Mouse (Mus musculus): ENCODE measurements around the gene Eef1akmt3. TPM values are rescaled to one million over a fixed set of nuclear protein-coding genes. Genes with fewer than 3 reads are reported as not detected.
A peak's percentile ranks its signal among the peaks of the same experiment; 100 is the strongest.

The Eef1akmt3 gene
- polyA plus RNA-seq, 2 experiments: 0.04 to 0.09 TPM

DNA sequence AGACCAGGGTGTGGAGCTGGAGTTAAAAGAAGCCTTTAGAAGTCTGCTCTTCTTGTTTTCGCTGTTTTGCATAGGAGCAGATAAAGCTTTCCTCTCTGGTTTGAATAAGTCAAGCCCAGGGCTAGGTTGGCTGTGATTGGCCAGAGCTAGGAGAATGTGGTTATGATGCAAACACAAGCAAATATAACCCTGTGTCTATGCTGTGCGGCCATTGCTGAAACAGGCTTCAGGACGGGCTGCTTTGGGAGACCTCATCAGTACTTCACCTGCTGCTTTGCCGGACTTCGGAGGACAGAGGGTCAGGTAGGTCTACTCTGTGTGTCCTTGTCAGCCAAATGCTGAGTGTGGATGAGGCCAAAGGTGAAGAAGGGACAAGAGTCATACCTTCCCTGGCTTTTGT lies 40.8 kb downstream of the Eef1akmt3 start, which contains the start of gene Avil:
Gene Avil (plus strand): TSS at position 181 of the 400 bp plus-strand sequence.
- H3K27me3 ChIP-seq (ENCODE audit: control insufficient read depth, insufficient read depth, low read length): no peaks in the 10 kb centered on the region
- H3K4me2 ChIP-seq (ENCODE audit: low read depth): no peak within 1 kb of the TSS
- H3K36me3 ChIP-seq (replicated peaks; ENCODE audit: control insufficient read depth, insufficient read depth, low read depth): no peaks in the 10 kb centered on the region; the same call in none of the 2 replicates
- ATAC-seq (ENCODE audit: insufficient read depth): no peak
- TF ChIP-seq EP300 (IDR thresholded peaks at IDR 0.05; ENCODE audit: low read depth) (no peak), CTCF (IDR thresholded peaks at IDR 0.05; ENCODE audit: low read depth) (no peak)
- 77% methylated on average over 5 of the region's 5 CpGs for WGBS (ENCODE audit: insufficient replicate concordance)
- no peak within 1 kb of the TSS for H3K9ac ChIP-seq (replicated peaks)
- no peak within 1 kb of the TSS for H3K27ac ChIP-seq
- no peak for DNase-seq (ENCODE audit: low read depth in 3 of 3, low spot score in 3 of 3)
- H3K9me3 ChIP-seq (ENCODE audit: control insufficient read depth, low read length): no peaks in the 10 kb centered on the region
- no peaks in the 10 kb centered on the region for H3K4me1 ChIP-seq (replicated peaks; ENCODE audit: control insufficient read depth in 2 of 2, insufficient read depth in 2 of 2, low read length in 1 of 2)
- H3K4me3 ChIP-seq (ENCODE audit: insufficient read depth in 1 of 2, low read depth in 2 of 2, low read length in 2 of 2): no peak within 1 kb of the TSS

DNA sequence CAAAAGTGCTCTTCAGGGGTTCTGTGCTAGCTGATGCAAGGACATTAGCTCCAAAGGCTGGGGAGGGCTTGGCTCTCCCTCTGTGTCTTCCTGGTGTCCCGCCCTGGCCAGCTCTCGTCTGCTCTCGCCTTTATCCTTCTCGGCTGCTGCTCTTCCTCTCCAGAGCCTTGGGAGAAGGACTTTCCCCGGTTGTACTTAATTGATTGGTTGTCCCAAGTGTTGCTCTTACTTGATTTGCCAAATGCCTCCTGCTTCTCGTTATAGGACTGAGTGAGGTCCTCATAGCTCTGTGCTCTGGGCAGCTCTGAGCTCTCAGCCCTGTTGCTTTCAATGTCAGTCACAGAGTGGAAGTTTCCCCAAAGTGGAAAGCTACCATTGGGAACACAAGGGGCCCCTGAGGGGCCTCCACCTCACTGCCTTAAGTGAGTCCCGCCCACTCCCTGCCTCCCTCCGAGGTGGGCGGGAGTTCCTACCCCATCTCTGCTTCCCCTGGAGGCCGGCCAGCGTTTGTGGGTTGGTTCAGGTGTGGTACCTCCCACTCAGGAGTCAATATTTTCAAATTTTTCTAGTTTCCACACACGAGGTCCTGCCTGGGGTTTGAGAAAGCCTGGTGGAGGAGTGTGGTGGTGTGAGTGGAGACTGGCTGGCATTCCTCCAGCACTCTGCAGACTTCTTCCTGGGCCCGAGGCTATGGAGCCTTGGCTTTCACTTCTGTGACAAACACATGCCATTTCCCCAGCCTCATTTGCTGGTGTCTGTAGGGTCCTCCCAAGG lies 43.8 kb downstream of the Eef1akmt3 start:
- TF ChIP-seq EP300 (IDR thresholded peaks at IDR 0.05; ENCODE audit: low read depth): no peak
- TF ChIP-seq CTCF (IDR thresholded peaks at IDR 0.05; ENCODE audit: low read depth): no peak
- H3K4me2 ChIP-seq (ENCODE audit: low read depth): no peak overlapping the region
- H3K4me3 ChIP-seq (ENCODE audit: insufficient read depth in 1 of 2, low read depth in 2 of 2, low read length in 2 of 2): no peak overlapping the region
- peaks cover 23% of the 10 kb centered on the region for H3K36me3 ChIP-seq (replicated peaks; ENCODE audit: control insufficient read depth, insufficient read depth, low read depth)
- H3K4me1 ChIP-seq (replicated peaks; ENCODE audit: control insufficient read depth in 2 of 2, insufficient read depth in 2 of 2, low read length in 1 of 2): no peaks in the 10 kb centered on the region
- ATAC-seq (ENCODE audit: insufficient read depth) (no peak), DNase-seq (ENCODE audit: low read depth in 3 of 3, low spot score in 3 of 3) (no peak)
- H3K27me3 ChIP-seq (ENCODE audit: control insufficient read depth, insufficient read depth, low read length): no peaks in the 10 kb centered on the region
- 61% methylated on average over 13 of the region's 13 CpGs for WGBS (ENCODE audit: insufficient replicate concordance)
- H3K27ac ChIP-seq: no peak overlapping the region
- no peaks in the 10 kb centered on the region for H3K9me3 ChIP-seq (ENCODE audit: control insufficient read depth, low read length)
- H3K9ac ChIP-seq (replicated peaks): no peak overlapping the region

DNA sequence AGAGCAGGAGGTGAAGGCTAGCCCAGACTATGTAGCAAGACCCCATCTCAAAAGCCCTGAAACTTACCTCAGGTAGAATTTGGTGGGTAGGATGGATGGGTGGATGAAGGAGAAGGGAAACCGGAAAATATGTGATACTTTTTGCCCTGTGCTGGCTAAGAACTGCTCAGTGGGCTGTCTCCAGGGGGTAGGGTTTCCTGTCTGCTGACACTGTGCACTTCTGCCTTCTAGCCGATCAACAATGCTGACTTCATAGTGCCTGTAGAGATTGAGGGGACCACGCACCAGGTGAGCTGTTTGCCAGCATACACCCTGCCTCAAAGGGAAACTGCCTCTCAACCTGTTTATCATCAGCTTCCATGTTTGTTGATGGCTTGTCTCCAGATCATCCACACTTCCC lies 47.7 kb downstream of the Eef1akmt3 start:
- no peak for DNase-seq (ENCODE audit: low read depth in 3 of 3, low spot score in 3 of 3)
- ATAC-seq (ENCODE audit: insufficient read depth): no peak
- peaks cover 26% of the 10 kb centered on the region for H3K36me3 ChIP-seq (replicated peaks; ENCODE audit: control insufficient read depth, insufficient read depth, low read depth)

DNA sequence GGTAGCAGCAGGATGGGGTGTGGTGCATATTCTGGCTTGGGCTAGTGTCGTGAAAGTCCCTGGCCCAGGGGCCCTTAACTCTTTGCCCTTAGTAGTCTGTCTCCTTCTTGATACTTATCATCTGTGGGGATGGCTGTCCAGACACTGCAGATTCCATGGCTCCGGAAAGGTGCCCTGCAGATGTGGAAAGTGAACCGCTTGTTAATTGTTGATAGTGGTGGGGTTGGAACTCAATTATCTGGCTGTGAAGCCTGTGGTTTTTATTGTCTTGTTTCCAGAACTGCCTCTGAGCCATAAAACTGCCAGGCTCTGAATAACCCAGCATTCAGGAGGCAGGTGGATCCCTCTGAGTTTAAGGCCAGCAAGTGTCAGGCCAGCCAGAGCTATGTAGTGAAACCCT lies 49.6 kb downstream of the Eef1akmt3 start:
- ATAC-seq (ENCODE audit: insufficient read depth) (no peak), DNase-seq (ENCODE audit: low read depth in 3 of 3, low spot score in 3 of 3) (no peak)
- no peaks in the 10 kb centered on the region for H3K27me3 ChIP-seq (ENCODE audit: control insufficient read depth, insufficient read depth, low read length)
- peaks cover 0 to 6% of the 10 kb centered on the region in 2 experiments; a peak in 3 of 4 replicates for H3K4me1 ChIP-seq (replicated peaks; ENCODE audit: control insufficient read depth in 2 of 2, insufficient read depth in 2 of 2, low read length in 1 of 2)
- H3K36me3 ChIP-seq (replicated peaks; ENCODE audit: control insufficient read depth, insufficient read depth, low read depth): peaks cover 26% of the 10 kb centered on the region
- no peak for TF ChIP-seq CTCF (IDR thresholded peaks at IDR 0.05; ENCODE audit: low read depth)
- TF ChIP-seq EP300 (IDR thresholded peaks at IDR 0.05; ENCODE audit: low read depth): no peak
- no peak overlapping the region for H3K4me2 ChIP-seq (ENCODE audit: low read depth)
- WGBS (ENCODE audit: insufficient replicate concordance): 55% methylated on average over 3 of the region's 3 CpGs
- H3K9ac ChIP-seq (replicated peaks): no peak overlapping the region
- no peak overlapping the region for H3K4me3 ChIP-seq (ENCODE audit: insufficient read depth in 1 of 2, low read depth in 2 of 2, low read length in 2 of 2)
- no peak overlapping the region for H3K27ac ChIP-seq
- no peaks in the 10 kb centered on the region for H3K9me3 ChIP-seq (ENCODE audit: control insufficient read depth, low read length)

More for the DNA sequence above, 47.7 kb downstream of the Eef1akmt3 start:
- Histone ChIP-seq H3K4me1 (replicated peaks; ENCODE audit: control insufficient read depth in 2 of 2, insufficient read depth in 2 of 2, low read length in 1 of 2) (no peaks in the 10 kb centered on the region), H3K27me3 (ENCODE audit: control insufficient read depth, insufficient read depth, low read length) (no peaks in the 10 kb centered on the region), H3K27ac (no peak overlapping the region), H3K4me3 (ENCODE audit: insufficient read depth in 1 of 2, low read depth in 2 of 2, low read length in 2 of 2) (no peak overlapping the region), H3K4me2 (ENCODE audit: low read depth) (no peak overlapping the region), H3K9ac (replicated peaks) (no peak overlapping the region), H3K9me3 (ENCODE audit: control insufficient read depth, low read length) (no peaks in the 10 kb centered on the region)
- WGBS (ENCODE audit: insufficient replicate concordance): 71% methylated on average over 3 of the region's 3 CpGs
- TF ChIP-seq EP300 (IDR thresholded peaks at IDR 0.05; ENCODE audit: low read depth): no peak
- no peak for TF ChIP-seq CTCF (IDR thresholded peaks at IDR 0.05; ENCODE audit: low read depth)

DNA sequence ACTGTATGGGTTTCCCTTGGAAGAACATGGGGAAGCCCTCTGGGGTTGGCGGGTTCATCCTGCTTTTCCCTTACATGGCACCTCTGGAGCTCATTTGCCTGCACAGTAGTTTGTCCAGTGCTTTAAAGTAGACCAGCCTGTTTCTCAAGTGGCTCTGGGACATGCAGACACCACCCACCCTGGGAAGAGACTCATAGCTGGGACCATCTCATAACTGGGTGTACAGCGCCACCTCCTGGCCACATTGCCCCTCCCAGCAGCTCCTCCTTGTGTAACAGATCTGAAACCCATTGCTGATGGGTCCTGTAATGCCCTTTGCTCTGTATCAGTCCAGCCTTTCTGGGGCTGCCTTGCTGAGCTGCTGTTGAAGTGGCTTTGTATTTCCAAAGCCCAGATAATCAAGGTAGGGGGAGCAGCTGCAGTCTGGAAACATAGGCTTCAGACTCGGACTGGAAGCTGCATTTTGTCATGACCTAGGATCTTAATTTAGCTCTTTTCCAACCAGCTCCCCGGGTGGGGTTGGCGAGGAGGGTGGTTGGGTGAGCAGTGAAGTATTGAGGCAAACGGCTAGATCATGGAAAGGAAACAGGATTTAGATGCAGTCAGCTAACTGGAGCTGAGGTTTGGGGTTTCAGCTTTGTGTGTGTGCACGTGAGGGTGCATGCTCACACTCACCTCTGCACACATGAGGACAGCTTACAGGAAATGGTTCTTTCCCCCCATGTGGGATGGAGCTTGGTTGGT lies 50.8 kb downstream of the Eef1akmt3 start:
- TF ChIP-seq EP300 (IDR thresholded peaks at IDR 0.05; ENCODE audit: low read depth) (no peak), CTCF (IDR thresholded peaks at IDR 0.05; ENCODE audit: low read depth) (peak; percentile 95)
- peaks cover 0 to 8% of the 10 kb centered on the region in 2 experiments; a peak in 3 of 4 replicates for H3K4me1 ChIP-seq (replicated peaks; ENCODE audit: control insufficient read depth in 2 of 2, insufficient read depth in 2 of 2, low read length in 1 of 2)
- ATAC-seq (ENCODE audit: insufficient read depth): peak; percentile 57; the same call in 1 of the 2 replicates
- no peaks in the 10 kb centered on the region for H3K27me3 ChIP-seq (ENCODE audit: control insufficient read depth, insufficient read depth, low read length)
- peak; percentile 52 to 59 (median 57) for DNase-seq (ENCODE audit: low read depth in 3 of 3, low spot score in 3 of 3)
- H3K9me3 ChIP-seq (ENCODE audit: control insufficient read depth, low read length): no peaks in the 10 kb centered on the region
- no peak overlapping the region for H3K4me2 ChIP-seq (ENCODE audit: low read depth)
- 65% methylated on average over 7 of the region's 7 CpGs for WGBS (ENCODE audit: insufficient replicate concordance)
- H3K27ac ChIP-seq: no peak overlapping the region
- H3K36me3 ChIP-seq (replicated peaks; ENCODE audit: control insufficient read depth, insufficient read depth, low read depth): peaks cover 26% of the 10 kb centered on the region
- no peak overlapping the region for H3K4me3 ChIP-seq (ENCODE audit: insufficient read depth in 1 of 2, low read depth in 2 of 2, low read length in 2 of 2)
- H3K9ac ChIP-seq (replicated peaks): no peak overlapping the region

All from liver, embryonic 14.5 days (tissue).